Mouse (Mus musculus) liver, embryonic 14.5 days (tissue): Measurements from ENCODE around the gene Espn.

Experiments
- CTCF ChIP-seq: IDR thresholded peaks from 2 replicates; pipeline ENCODE4 v1.5.1; 2016; ENCODE audit warnings: antibody characterized with exemption, low read depth, control low read depth
- EP300 ChIP-seq: IDR thresholded peaks from 2 replicates; pipeline ENCODE4 v1.6.1; 2016; ENCODE audit warnings: antibody characterized with exemption, low read depth

DNA sequence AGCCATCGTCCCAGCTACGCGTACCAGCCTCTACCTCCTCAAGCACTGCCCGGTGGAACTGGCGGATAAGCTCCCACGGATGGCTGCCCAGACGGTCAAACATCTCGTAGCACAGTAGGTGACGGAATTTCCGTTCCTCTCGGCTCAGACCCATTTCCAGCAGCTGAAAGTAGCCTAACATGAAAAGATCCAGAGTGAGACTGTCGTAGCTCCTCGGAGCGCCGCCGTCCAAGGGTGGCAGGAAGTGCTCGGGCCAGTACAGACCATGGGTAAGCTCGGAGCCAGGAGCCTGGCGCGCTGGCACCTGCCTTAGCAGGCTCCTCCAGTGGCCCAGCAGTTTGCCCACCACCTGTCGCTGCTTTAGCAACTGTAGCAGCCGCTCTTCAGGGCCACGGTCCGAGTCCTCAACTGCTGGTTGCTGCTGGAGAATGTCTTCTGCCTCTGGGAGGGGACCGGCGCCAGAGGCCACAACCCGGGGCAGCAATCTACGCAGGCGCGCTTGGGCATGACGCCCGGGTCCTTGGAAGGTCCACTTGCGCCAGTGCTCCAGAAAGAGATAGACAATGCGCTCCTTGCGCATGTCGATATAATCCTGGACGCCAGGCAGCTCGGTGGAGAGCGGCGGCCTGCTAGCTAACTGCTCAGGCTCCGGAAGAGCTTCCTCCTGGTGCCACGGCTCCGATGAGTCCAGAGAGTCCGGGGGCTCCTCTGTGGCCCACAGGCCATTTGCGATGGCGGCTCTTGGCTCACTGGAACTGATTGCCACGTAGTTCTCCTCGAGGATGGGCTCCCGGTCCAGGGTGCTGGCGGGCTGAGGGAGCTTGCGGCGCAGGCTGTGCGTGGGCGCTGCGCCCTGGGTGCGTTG lies 26.8 kb downstream of the Espn start:
- no peak for TF ChIP-seq CTCF
- TF ChIP-seq EP300 = no peak
